Mouse (Mus musculus) spleen, postnatal 14 days (tissue): ENCODE results near the gene Xpnpep3.
A peak's percentile ranks its signal among the peaks of the same experiment; 100 is the strongest.
"Not testable (repeated sequence)": the region's sequence is repeated elsewhere in the genome, so short reads cannot be mapped to it uniquely, and the experiment has no call there.

Experiments
- DNase-seq, 2 experiments: peaks; one replicate each; pipeline ENCODE4 v3.0.0; 2021 to 2022; ENCODE audit warnings: low spot score in 2 of 2

Xpnpep3 gene

DNA sequence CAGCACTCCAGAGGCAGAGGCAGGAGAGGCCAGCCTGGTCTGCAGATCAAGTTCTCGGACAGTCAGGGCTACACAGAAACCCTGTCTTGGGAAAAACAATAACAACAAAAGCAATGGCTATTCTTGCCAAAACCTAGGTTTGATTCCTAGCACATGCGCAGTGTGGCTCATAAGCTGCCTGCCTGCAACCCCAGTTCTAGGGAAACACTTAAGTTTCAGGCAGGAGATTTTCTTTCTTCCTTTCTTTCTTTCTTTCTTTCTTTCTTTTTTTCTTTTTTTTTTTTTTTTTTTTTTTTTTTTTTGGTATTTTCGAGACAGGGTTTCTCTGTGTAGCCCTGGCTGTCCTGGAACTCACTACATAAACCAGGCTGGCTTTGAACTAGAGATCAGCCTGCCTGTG lies 80.3 kb downstream of the Xpnpep3 start:
- not testable (repeated sequence) for DNase-seq

DNA sequence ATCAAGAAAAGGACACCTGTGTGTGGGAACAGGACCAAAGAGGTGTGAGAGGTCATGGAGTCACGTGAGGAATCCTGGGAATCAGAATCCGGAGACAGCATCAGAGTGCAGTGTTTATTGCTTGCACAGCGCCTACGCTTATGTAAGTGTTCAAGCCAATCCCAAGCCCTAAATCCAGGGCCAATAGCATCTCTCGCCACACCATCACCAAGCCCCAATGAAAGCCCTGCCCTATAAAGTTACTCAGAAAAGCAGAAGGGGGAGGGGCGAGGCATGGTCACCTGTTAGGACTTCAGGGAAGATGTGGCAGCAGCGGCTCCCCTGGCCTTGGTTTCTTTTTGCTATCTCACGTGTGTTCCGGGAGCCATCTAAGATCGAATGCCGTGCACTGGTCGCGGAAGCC lies 81.0 kb downstream of the Xpnpep3 start:
- peak; percentile 21 to 47 for DNase-seq

DNA sequence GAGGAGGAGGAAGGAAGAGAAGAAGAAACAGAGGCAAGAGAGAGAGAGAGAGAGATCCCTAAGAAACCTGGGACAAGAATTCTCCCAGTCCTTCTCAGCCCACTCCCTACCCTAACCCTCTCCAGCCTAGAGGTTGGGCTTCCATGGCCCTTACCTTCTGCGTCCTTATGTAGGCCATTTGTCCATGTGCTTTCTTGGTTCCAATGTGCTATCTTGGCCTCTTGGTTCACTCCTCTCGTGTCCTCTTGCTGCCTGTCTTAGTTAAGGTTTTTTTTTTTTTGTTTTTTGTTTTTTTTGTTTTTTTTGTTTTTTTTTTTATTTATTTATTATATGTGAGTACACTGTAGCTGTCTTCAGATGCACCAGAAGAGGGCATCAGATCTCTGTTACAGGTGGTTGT lies 83.0 kb downstream of the Xpnpep3 start:
- no peak for DNase-seq

DNA sequence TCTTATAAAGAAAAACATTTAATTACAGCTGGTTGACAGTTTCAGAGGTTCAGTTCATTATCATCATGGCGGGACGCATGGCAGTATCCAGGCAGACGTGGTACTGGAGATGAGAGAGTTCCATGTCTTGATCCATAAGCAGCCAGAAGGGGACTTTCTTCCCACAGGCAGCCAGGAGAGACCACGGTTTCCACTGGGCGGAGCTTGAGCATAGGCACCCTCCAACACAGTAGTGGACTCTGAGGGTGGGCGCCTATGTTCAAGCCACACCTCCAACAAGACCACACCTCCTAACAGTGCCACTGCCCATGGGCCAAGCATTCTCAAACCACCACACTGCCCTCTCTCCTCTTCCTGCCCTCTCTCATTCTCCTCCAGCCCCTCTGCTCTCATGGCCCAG lies 83.8 kb downstream of the Xpnpep3 start:
- DNase-seq = no peak

DNA sequence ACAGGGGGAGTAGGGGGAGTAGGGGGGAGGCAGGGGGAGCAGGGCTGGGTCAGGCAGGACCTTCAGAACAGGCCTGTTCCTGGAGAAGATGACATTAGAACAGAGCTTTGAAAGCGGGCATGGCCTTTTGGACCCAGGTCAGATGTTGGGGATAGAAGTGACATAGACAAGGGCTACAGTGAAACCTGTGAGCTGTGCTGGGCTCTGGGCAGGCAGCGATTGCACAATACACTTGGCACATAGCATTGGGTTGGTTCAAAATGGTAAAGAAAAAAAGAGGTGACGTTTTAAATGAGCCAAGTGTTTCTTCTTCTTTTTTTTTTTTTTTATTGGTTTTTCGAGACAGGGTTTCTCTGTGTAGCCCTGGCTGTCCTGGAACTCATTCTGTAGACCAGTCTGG lies 85.5 kb downstream of the Xpnpep3 start:
- no peak for DNase-seq

DNA sequence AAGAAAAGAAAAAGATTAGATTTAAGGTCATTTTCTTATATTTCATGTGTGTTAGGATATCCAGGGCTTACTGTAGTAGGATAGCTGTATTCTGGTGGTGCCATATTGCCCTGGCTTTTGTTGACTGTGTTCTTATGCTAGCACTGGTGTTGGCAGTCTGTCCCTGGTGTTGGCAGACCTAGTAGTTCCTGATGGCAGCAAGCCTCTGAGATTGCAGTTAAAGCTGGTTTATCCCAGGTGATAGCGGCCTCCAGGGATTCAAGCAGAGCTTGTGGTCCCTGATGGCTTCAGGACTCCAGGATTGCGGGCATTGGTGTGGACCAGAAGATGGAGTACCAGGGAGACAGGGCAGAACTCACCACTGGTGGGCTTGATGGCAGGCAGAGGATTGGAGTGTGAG lies 103.5 kb downstream of the Xpnpep3 start:
- DNase-seq = no peak

DNA sequence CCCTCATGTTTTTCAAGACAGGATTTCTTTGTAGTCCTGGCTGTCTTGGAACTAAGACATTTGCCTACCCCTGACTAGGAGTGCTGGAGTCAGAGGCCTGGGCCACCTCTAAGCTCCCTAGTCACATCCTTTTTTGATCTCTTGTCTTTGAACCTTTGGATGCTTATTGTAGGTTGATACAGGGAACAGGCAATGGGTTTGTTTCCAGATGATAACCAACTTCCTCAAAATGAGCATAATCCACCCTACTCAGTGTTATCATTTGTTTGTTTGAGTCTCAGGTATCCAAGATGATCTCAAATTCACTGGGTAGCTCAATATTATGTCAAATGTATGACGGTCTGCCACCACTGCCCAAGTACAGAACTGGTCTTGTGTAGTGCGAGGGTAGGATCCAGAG lies 104.1 kb downstream of the Xpnpep3 start:
- DNase-seq = no peak
